Mouse (Mus musculus): ENCODE results near the gene Upp2.
A peak's percentile ranks its signal among the peaks of the same experiment; 100 is the strongest.

Gene Upp2

GRCm38 (mm10) chr2:58773833-58774232, 206.7 kb downstream of the Upp2 start:
- DNase-seq, result no peak

GRCm38 (mm10) chr2:58778986-58779495, 211.9 kb downstream of the Upp2 start:
- DNase-seq, result no peak

GRCm38 (mm10) chr2:58783526-58783925, 216.4 kb downstream of the Upp2 start:
- peak; percentile 82 to 83 for DNase-seq

- no peak for DNase-seq
These were observed 219.1 kb downstream of the Upp2 start for GRCm38 (mm10) chr2:58786177-58786576.

GRCm38 (mm10) chr2:58786681-58787080, 219.6 kb downstream of the Upp2 start:
- peak; percentile 52 to 63 for DNase-seq

- peak; percentile 10 to 11 for DNase-seq
These were observed 220.3 kb downstream of the Upp2 start for GRCm38 (mm10) chr2:58787360-58787759.

- DNase-seq, result no peak
These were observed 222.8 kb downstream of the Upp2 start for GRCm38 (mm10) chr2:58789934-58790333.

- DNase-seq, result no peak
These were observed 223.3 kb downstream of the Upp2 start for GRCm38 (mm10) chr2:58790361-58790760.

GRCm38 (mm10) chr2:58794489-58794888, 227.4 kb downstream of the Upp2 start:
- no peak for DNase-seq

- no peak for DNase-seq
These were observed 228.3 kb downstream of the Upp2 start for GRCm38 (mm10) chr2:58795432-58795831.

- no peak for DNase-seq
These were observed 230.4 kb downstream of the Upp2 start for GRCm38 (mm10) chr2:58797506-58797905.

- peak in 1 of 2 experiments; percentile 24 for DNase-seq
These were observed 232.0 kb downstream of the Upp2 start for GRCm38 (mm10) chr2:58799126-58799525.

GRCm38 (mm10) chr2:58799623-58800022, 232.5 kb downstream of the Upp2 start:
- DNase-seq, result peak in 1 of 2 experiments; percentile 25

- no peak for DNase-seq
These were observed 245.8 kb downstream of the Upp2 start for GRCm38 (mm10) chr2:58812941-58813340.

- no peak for DNase-seq
These were observed 262.0 kb downstream of the Upp2 start for GRCm38 (mm10) chr2:58828910-58829600.

- DNase-seq, result peak; percentile 53
These were observed 263.1 kb downstream of the Upp2 start for GRCm38 (mm10) chr2:58829981-58830742.

GRCm38 (mm10) chr2:58832253-58832980, 265.3 kb downstream of the Upp2 start:
- no peak for DNase-seq

- no peak for DNase-seq
These were observed 273.9 kb downstream of the Upp2 start for GRCm38 (mm10) chr2:58841021-58841420.

GRCm38 (mm10) chr2:58842443-58842842, 275.3 kb downstream of the Upp2 start:
- DNase-seq, result no peak
